Mouse (Mus musculus): Measurements from ENCODE around the gene Daam1. TPM values are rescaled to one million over a fixed set of nuclear protein-coding genes. Genes with fewer than 3 reads are reported as not detected.

The Daam1 gene
- polyA plus RNA-seq, 1 experiment from 2014 or later = 7.7 TPM

GRCm38 (mm10) chr12:71922827-71923381, 92.0 kb downstream of the Daam1 start:
- H3K36me3 ChIP-seq (ENCODE audit: control insufficient read depth, insufficient read depth, low read length) = no peaks in the 10 kb centered on the region
- WGBS = 84% methylated on average over 5 of the region's 5 CpGs
- no peaks in the 10 kb centered on the region for H3K27me3 ChIP-seq (replicated peaks; ENCODE audit: control insufficient read depth, insufficient read depth, low read length)
- H3K4me1 ChIP-seq (ENCODE audit: control insufficient read depth, insufficient read depth, low read length) = no peaks in the 10 kb centered on the region
- no peaks in the 10 kb centered on the region for H3K9me3 ChIP-seq (ENCODE audit: control insufficient read depth, low read length)
- no peak overlapping the region for H3K27ac ChIP-seq (ENCODE audit: low read length)
- ATAC-seq = no peak
- no peak overlapping the region for H3K4me3 ChIP-seq (ENCODE audit: low read length)
- no peak overlapping the region for H3K4me2 ChIP-seq (ENCODE audit: low read depth, low read length)
- H3K9ac ChIP-seq (ENCODE audit: low read depth, low read length) = no peak overlapping the region

DNA sequence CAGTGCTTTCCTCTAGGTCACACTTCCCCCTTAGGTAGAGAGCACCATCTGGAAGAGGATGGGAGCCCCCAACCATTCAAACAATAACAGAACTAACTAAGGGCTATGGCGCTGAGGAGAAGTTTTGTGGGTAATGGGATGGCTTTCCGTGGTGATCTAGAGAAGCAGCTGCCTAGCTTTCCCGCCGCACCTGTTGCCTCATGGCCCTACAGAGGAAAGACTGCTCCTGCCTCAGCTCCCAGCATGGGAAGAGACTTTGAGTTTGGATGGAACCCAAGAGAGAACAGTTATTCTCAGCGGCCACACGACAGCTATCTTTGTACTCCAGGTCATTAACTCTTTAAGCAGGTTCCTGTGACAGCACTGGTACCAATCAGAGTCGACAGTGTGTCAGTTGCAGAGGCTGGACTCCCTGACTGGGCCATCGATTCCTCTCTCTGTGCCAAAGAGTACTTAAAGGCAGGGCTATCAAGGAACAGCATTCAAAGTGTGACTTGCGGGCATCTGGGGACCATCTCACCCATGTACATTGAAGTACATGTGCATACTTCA, 94.2 kb downstream of the Daam1 start:
- no peak overlapping the region for H3K4me2 ChIP-seq (ENCODE audit: low read depth, low read length)
- no peak for ATAC-seq
- H3K27me3 ChIP-seq (replicated peaks; ENCODE audit: control insufficient read depth, insufficient read depth, low read length) = no peaks in the 10 kb centered on the region
- no peaks in the 10 kb centered on the region for H3K9me3 ChIP-seq (ENCODE audit: control insufficient read depth, low read length)
- no peak overlapping the region for H3K9ac ChIP-seq (ENCODE audit: low read depth, low read length)
- WGBS = 84% methylated on average over 9 of the region's 9 CpGs
- no peaks in the 10 kb centered on the region for H3K4me1 ChIP-seq (ENCODE audit: control insufficient read depth, insufficient read depth, low read length)
- no peak overlapping the region for H3K4me3 ChIP-seq (ENCODE audit: low read length)
- no peak overlapping the region for H3K27ac ChIP-seq (ENCODE audit: low read length)
- no peaks in the 10 kb centered on the region for H3K36me3 ChIP-seq (ENCODE audit: control insufficient read depth, insufficient read depth, low read length)

GRCm38 (mm10) chr12:71925990-71926700, 95.3 kb downstream of the Daam1 start:
- H3K4me3 ChIP-seq (ENCODE audit: low read length) = no peak overlapping the region
- no peak for ATAC-seq
- WGBS = 71% methylated on average over 11 of the region's 11 CpGs
- no peak overlapping the region for H3K9ac ChIP-seq (ENCODE audit: low read depth, low read length)
- H3K4me1 ChIP-seq (ENCODE audit: control insufficient read depth, insufficient read depth, low read length) = no peaks in the 10 kb centered on the region
- no peak overlapping the region for H3K27ac ChIP-seq (ENCODE audit: low read length)
- no peaks in the 10 kb centered on the region for H3K9me3 ChIP-seq (ENCODE audit: control insufficient read depth, low read length)
- H3K27me3 ChIP-seq (replicated peaks; ENCODE audit: control insufficient read depth, insufficient read depth, low read length) = no peaks in the 10 kb centered on the region
- no peaks in the 10 kb centered on the region for H3K36me3 ChIP-seq (ENCODE audit: control insufficient read depth, insufficient read depth, low read length)
- no peak overlapping the region for H3K4me2 ChIP-seq (ENCODE audit: low read depth, low read length)

DNA sequence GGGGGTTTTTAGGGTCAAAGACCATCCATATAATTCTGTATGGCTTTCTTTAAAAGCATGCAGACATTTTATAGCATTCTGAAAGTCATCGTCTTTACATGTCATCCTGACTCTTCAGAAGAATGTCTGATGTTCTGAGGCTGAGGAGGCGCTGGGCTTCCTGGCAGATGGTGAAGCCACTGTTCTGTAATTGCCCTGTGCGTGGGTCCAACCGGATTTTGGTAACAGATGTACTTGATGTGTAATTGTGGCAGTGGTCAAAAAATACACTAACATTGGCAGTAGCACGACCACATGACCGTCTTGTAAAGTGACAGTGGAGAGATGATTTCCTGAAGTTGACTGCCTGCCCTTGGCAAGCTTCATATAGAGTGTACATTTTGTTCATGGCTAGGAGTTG, 97.2 kb downstream of the Daam1 start:
- Histone ChIP-seq H3K9ac (ENCODE audit: low read depth, low read length) (no peak overlapping the region), H3K4me2 (ENCODE audit: low read depth, low read length) (no peak overlapping the region), H3K9me3 (ENCODE audit: control insufficient read depth, low read length) (no peaks in the 10 kb centered on the region), H3K27me3 (replicated peaks; ENCODE audit: control insufficient read depth, insufficient read depth, low read length) (no peaks in the 10 kb centered on the region), H3K36me3 (ENCODE audit: control insufficient read depth, insufficient read depth, low read length) (no peaks in the 10 kb centered on the region), H3K27ac (ENCODE audit: low read length) (no peak overlapping the region), H3K4me1 (ENCODE audit: control insufficient read depth, insufficient read depth, low read length) (0 out of 2 replicates have a peak, but pooled peaks cover 4% of the 10 kb centered on the region), H3K4me3 (ENCODE audit: low read length) (no peak overlapping the region)
- ATAC-seq = no peak
- WGBS = 87% methylated on average over 6 of the region's 6 CpGs

DNA sequence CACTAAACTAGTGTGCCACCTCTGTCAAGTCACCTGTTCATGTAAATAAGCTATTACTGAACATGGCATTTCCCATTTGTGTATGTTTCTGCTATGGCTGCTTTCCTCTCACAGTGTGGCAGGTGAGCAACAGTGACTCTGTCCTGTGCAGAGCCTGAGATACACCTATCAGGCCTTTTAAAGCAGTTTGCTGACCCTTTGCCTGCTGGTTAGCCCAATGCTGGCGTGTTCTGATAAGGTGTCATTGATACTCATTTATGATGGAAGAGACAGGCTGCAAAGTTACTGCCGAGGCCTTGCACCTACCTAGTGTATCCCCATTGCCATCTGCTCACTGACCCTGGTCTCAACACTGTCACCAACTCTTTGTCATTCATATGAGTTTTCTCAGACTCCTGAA, 99.0 kb downstream of the Daam1 start:
- no peak overlapping the region for H3K27ac ChIP-seq (ENCODE audit: low read length)
- peaks cover 10% of the 10 kb centered on the region for H3K4me1 ChIP-seq (ENCODE audit: control insufficient read depth, insufficient read depth, low read length)
- H3K4me2 ChIP-seq (ENCODE audit: low read depth, low read length) = no peak overlapping the region
- no peak overlapping the region for H3K4me3 ChIP-seq (ENCODE audit: low read length)
- WGBS = 79% methylated on average over 2 of the region's 2 CpGs
- H3K36me3 ChIP-seq (ENCODE audit: control insufficient read depth, insufficient read depth, low read length) = no peaks in the 10 kb centered on the region
- no peaks in the 10 kb centered on the region for H3K27me3 ChIP-seq (replicated peaks; ENCODE audit: control insufficient read depth, insufficient read depth, low read length)
- no peaks in the 10 kb centered on the region for H3K9me3 ChIP-seq (ENCODE audit: control insufficient read depth, low read length)
- no peak for ATAC-seq
- H3K9ac ChIP-seq (ENCODE audit: low read depth, low read length) = no peak overlapping the region

GRCm38 (mm10) chr12:71932433-71933386, 101.8 kb downstream of the Daam1 start:
- no peak overlapping the region for H3K4me3 ChIP-seq (ENCODE audit: low read length)
- no peak overlapping the region for H3K4me2 ChIP-seq (ENCODE audit: low read depth, low read length)
- no peaks in the 10 kb centered on the region for H3K27me3 ChIP-seq (replicated peaks; ENCODE audit: control insufficient read depth, insufficient read depth, low read length)
- H3K4me1 ChIP-seq (ENCODE audit: control insufficient read depth, insufficient read depth, low read length) = peaks cover 10% of the 10 kb centered on the region
- peak overlapping the region; percentile 20; the same call in 1 of the 2 replicates for H3K27ac ChIP-seq (ENCODE audit: low read length)
- no peaks in the 10 kb centered on the region for H3K9me3 ChIP-seq (ENCODE audit: control insufficient read depth, low read length)
- no peak overlapping the region for H3K9ac ChIP-seq (ENCODE audit: low read depth, low read length)
- peak; percentile 88 for ATAC-seq
- no peaks in the 10 kb centered on the region for H3K36me3 ChIP-seq (ENCODE audit: control insufficient read depth, insufficient read depth, low read length)
- WGBS = 40% methylated on average over 9 of the region's 9 CpGs

DNA sequence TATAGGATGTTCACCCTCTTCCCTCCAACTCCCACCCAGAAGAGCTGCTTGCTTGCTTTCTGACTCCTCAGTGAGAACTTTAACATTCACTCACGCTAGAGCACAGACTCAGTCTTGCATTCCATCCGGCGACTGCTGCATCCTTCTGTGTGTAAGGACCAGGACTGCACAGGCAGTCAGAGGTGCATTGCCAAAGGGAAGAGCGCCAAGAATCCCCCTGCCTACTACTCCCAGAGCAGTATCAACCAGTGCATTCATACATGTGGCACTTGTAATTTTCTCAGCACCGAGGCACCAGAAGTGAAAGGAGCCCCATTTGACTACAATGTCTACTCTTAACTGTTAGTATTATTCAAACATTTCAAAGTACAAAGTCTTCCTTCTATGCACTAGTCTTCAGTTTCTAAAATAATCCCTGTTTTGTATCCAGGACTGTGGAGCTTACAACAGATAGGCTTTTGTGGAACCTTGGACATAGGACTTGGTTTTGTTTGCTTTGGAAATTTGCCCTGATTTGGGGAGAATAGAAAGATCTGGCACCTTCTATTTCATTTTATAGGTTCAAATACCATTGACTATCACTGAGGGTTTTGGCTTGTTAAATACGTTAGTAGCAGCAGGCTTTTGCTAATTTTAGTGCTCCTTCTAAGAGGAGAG, 103.2 kb downstream of the Daam1 start:
- Histone ChIP-seq H3K9ac (ENCODE audit: low read depth, low read length) (no peak overlapping the region), H3K4me1 (ENCODE audit: control insufficient read depth, insufficient read depth, low read length) (peaks cover 10% of the 10 kb centered on the region), H3K27me3 (replicated peaks; ENCODE audit: control insufficient read depth, insufficient read depth, low read length) (no peaks in the 10 kb centered on the region), H3K4me2 (ENCODE audit: low read depth, low read length) (no peak overlapping the region), H3K27ac (ENCODE audit: low read length) (peak overlapping the region; percentile 1; the same call in 1 of the 2 replicates), H3K36me3 (ENCODE audit: control insufficient read depth, insufficient read depth, low read length) (no peaks in the 10 kb centered on the region), H3K9me3 (ENCODE audit: control insufficient read depth, low read length) (no peaks in the 10 kb centered on the region), H3K4me3 (ENCODE audit: low read length) (no peak overlapping the region)
- ATAC-seq = 0 out of 2 replicates have a peak, but pooled peaks have one; percentile 14
- WGBS = 71% methylated on average over 6 of the region's 6 CpGs

DNA sequence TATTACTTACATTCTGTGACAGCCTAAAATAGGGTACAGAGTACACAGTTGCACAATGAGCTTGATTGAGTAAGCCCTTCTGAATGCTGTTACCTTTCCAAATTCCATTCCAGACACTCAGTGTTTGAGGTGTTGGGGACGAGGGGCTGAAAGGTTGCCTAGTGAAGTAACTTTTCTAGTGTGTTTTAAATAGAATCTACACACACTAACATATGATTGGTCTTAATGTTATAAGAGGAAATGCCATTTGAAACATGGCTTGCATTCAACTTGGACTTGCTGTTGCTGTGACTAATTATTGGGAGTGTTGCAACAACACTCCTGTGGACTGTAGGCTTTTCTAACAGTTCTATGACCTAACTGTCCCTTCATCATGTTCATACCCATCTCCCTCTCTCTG, 105.8 kb downstream of the Daam1 start:
- Histone ChIP-seq H3K4me3 (ENCODE audit: low read length) (no peak overlapping the region), H3K27ac (ENCODE audit: low read length) (no peak overlapping the region), H3K9ac (ENCODE audit: low read depth, low read length) (no peak overlapping the region), H3K36me3 (ENCODE audit: control insufficient read depth, insufficient read depth, low read length) (no peaks in the 10 kb centered on the region), H3K4me1 (ENCODE audit: control insufficient read depth, insufficient read depth, low read length) (peaks cover 10% of the 10 kb centered on the region), H3K4me2 (ENCODE audit: low read depth, low read length) (no peak overlapping the region), H3K9me3 (ENCODE audit: control insufficient read depth, low read length) (no peaks in the 10 kb centered on the region), H3K27me3 (replicated peaks; ENCODE audit: control insufficient read depth, insufficient read depth, low read length) (no peaks in the 10 kb centered on the region)
- peak; percentile 22; the same call in 1 of the 2 replicates for ATAC-seq
- 81% methylated on average over 1 of the region's 1 CpGs for WGBS

All from intestine, embryonic 16.5 days (tissue).